Mouse (Mus musculus) gastrocnemius, adult 18-20 months (tissue): ENCODE measurements around the gene Samt3. TPM values are rescaled to one million over a fixed set of nuclear protein-coding genes. Genes with fewer than 3 reads are reported as not detected.

ENCODE experiments used
- DNase-seq: peaks from one replicate; pipeline ENCODE4 v3.0.0; 2021; ENCODE audit warnings: low spot score
- long read RNA-seq, 2 experiments: library from polyadenylated mRNA; stranded (forward); transcript quantifications; one replicate each; pipeline ENCODE4 v2.0.0; 2021
- total RNA-seq, 2 experiments: library from RNA; stranded (reverse); gene quantifications; 2 replicates each; pipeline ENCODE4 v1.2.3; 2021

Gene Samt3
- total RNA-seq: not detected
- long read RNA-seq, experiment 1: 0 reads
- long read RNA-seq, experiment 2: 0 reads

DNA sequence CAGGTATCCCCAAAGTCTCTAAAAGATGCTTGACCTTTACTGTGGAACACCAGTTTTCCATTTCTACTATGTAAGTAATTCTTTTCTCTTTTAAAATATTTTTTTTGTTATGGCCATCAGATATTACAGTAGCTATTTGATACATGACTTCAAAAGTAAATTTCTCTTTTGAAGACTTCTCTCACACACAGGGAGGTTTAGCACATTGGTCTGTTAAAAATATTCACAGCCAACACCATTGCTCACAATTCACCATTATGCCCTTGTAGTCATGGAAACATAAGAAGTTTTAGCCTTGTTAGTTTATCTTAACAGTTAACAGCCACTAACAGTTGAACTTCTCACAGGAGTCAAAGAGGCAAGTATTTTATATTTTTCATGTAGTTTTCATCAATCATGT, at the start of gene Samt3:
Gene Samt3 (plus strand): TSS at position 301 of the 400 bp plus-strand sequence.
- no peak for DNase-seq

DNA sequence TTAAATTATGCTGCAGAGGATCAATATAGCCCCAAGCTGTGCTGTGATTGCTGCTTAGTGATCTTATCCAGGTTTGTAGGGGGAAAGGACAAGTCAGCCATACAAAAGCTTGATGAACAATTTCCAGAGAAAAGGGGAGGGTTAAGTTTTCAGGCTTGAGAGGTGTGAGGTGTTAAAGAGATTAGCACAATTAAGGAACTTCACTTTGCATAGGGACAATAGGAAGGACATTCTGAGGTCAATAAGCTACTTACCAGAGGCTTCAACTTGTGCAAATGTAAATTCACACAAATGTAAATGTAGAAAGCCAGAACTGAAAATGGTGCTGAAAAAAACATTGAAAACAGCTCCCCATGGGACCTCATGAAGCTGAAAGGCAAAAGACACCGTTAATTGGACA, 27.4 kb upstream of the Samt3 start:
- DNase-seq: no peak

DNA sequence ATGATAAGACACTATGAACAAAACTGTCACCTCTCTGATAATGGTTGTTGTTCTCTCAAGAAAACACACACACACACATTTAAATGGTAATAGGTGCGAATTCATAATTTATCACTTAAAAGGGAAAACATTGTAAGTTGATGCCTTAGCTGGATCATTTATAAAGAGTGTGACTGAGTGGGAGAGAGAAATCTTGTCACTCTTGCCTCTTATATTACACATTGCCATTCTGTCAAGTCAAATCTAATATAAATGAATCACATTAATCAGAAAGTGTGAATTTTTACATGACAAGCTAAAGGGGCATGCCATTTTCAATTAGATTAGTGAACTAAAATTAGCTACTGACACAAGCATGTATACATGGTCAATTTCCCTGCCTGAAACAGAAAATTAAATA, 44.7 kb downstream of the Samt3 start:
- DNase-seq: no peak

Other genes starting within 250 kb of the Samt3 start
- under 1 TPM; 0.07 to 0.12 TPM for gene 5430427O19Rik, start 173.8 kb upstream of the Samt3 start, total RNA-seq
- not detected for gene Nr0b1, start 147.6 kb downstream of the Samt3 start, total RNA-seq